Mouse (Mus musculus) urinary bladder, adult 18-20 months (tissue): ENCODE measurements around the gene Sestd1.

Source experiments
- DNase-seq, 2 experiments: peaks; one replicate each; pipeline ENCODE4 v3.0.0; 2022; ENCODE audit warnings: low spot score in 2 of 2, mixed read lengths in 2 of 2

Gene Sestd1

GRCm38 (mm10) chr2:77212885-77213284 lies 67.5 kb downstream of the Sestd1 start:
- DNase-seq: no peak

DNA sequence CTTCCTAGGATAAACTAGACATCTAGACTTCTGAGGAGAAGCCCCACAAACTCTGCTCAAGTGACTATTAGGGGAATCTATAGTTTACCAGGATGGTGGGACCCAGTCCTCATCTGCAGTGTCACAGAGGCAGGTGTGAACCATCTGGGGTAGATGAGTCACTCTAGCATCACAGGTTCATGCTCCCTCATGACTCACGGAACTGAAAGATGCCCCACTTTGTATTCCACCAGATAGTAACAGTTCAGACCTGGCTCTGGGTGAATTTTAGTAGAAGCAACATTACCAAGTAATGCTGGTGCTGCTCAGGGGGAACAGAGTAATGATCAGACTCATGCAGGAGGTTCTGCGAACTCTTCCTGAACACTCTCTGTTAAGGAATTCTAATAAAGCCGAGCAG lies 73.4 kb downstream of the Sestd1 start:
- DNase-seq: no peak

- no peak for DNase-seq
Measured at GRCm38 (mm10) chr2:77203916-77204315, 76.5 kb downstream of the Sestd1 start.

- no peak for DNase-seq
Measured at GRCm38 (mm10) chr2:77201900-77202299, 78.5 kb downstream of the Sestd1 start.

GRCm38 (mm10) chr2:77200958-77201614 lies 79.3 kb downstream of the Sestd1 start:
- no peak for DNase-seq

GRCm38 (mm10) chr2:77200379-77200778 lies 80.0 kb downstream of the Sestd1 start:
- no peak for DNase-seq

DNA sequence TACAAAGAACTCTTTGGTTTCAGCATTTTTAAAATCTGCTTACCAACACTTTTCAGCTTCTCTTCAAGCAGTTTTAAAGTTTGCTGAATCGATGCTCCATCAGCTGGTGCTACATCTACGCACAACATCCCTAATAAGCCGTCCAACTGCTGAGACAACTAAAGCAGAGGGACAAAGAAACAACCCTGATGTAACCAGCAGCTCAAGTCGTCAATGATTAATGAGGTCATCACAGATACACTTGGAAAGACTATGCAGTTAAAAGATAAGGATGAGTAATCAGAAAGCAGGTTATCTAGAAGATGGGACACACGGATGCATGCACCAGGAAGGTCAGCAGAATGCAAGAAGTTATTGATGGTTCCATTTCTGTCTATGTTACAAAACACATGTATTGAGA lies 82.1 kb downstream of the Sestd1 start:
- no peak for DNase-seq

GRCm38 (mm10) chr2:77196819-77197218 lies 83.6 kb downstream of the Sestd1 start:
- DNase-seq: no peak

- DNase-seq: no peak
Measured at GRCm38 (mm10) chr2:77195056-77195455, 85.3 kb downstream of the Sestd1 start.

- DNase-seq: no peak
Measured at GRCm38 (mm10) chr2:77191811-77192210, 88.6 kb downstream of the Sestd1 start.

DNA sequence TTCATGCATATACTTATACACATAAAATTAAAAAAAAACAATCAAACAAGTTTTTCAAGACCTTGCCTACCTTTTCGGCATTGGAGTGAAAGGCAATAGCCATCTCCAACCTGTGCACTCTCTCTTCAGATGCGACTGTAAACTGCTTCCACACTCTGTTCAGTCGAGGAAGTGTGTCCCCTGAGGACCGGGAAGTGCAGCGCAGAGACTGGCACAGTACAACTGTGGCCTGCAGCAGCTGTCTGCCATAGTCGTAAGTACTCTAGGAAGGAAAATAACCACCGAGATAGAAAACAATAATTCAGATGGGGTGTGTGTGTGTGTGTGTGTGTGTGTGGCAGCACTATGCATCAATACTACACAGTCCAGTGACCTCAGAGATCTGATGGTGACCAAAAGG lies 89.5 kb downstream of the Sestd1 start:
- no peak for DNase-seq

DNA sequence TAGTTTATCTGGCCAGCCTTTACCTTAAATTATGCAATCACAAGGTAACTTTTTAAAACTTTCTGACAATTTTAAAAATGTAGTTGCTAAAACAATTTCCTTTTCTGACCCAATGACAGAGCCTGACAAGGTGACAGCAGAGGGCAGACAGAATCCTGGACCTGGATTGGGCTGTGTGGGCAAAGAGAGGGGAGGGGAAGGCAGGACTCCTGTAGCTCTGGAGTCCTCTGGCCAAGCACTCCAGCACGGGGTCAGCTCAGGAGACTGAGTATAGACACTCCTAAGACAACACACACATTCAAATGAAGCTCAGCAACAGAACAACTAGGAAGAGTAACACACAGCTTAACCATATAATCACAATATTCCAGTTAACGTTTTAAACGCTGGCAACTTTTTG lies 90.1 kb downstream of the Sestd1 start:
- no peak for DNase-seq

DNA sequence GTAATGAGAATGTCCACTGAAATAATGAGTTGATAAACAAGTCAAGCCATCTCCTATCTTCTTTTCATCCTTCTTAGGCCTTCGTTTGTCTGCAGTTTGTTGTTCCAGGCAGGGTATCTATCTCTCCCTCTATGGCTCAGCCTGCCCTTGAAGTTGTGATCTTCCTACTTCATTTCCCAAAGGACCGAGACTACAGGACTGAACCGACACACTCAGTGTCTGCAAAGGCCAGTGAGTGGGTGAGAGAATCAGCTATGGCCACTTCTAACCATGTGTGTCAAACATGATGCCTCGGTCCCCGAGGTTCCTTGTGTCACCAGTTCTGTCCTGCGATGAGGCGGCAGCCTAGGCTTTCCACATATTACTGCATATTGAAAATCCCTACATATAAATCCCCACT lies 90.7 kb downstream of the Sestd1 start:
- DNase-seq: no peak

DNA sequence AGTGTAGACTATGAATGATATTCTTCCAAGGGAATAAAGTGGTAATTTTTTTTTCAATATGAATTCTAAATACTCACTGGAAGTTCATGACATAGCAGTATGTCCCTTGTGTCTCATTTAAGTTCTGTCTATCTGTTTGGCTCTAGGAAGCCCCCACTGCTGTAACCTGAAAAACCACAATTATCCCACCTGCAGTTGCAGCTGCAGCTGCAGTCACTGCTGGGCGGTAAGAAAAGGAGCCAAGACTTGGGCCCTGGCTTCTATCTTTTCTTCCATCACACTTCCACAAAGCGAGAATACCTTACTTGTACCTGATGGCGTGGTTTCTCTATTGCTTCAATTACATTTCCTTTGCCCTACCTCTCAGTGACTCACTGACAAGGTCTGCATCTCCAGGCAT lies 92.9 kb downstream of the Sestd1 start:
- no peak for DNase-seq

- no peak for DNase-seq
Measured at GRCm38 (mm10) chr2:77186912-77187311, 93.5 kb downstream of the Sestd1 start.

DNA sequence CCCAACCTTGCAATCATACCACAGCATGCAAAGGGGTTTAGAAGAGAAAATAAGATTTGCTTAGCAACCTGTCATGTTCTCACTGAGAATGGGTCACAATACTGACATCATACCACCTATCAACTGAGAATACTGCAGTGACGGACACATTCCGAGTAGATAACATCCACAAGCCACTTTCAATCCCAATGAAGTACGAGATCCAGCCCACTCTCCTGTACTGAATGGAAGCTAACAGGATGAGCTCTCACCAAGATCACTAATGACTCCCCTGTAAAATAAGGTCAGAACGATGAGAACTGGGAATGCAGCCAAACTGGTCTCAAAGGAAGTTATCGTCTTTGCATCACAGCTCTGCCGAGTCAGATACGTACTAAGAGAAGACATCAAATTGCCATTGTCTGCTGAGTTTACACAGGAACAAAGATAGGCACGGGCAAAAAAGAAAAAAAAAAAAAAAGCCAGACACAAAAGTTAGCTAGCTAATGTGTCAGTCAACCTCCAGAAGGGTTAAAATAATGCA lies 96.3 kb downstream of the Sestd1 start:
- no peak for DNase-seq

GRCm38 (mm10) chr2:77183646-77184045 lies 96.7 kb downstream of the Sestd1 start:
- DNase-seq: no peak

DNA sequence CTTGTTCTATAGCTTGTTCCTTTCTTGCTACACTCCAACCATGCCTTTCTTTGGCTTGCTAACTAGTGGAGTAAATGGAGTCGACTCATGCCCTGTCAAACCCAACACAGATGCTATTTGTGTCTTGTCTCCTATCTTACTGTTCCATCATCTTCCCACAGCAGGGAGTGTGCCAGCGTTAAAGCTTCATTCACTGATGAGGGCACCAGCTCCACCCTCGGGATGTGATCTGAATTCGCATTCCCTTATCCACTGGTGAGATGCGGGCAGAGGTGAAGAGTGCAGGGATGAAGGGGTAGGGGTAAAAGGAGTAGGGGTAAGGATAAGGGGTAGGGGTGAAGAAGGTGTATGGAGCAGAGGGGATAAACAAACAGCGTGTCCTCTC lies 97.4 kb downstream of the Sestd1 start:
- DNase-seq: no peak

DNA sequence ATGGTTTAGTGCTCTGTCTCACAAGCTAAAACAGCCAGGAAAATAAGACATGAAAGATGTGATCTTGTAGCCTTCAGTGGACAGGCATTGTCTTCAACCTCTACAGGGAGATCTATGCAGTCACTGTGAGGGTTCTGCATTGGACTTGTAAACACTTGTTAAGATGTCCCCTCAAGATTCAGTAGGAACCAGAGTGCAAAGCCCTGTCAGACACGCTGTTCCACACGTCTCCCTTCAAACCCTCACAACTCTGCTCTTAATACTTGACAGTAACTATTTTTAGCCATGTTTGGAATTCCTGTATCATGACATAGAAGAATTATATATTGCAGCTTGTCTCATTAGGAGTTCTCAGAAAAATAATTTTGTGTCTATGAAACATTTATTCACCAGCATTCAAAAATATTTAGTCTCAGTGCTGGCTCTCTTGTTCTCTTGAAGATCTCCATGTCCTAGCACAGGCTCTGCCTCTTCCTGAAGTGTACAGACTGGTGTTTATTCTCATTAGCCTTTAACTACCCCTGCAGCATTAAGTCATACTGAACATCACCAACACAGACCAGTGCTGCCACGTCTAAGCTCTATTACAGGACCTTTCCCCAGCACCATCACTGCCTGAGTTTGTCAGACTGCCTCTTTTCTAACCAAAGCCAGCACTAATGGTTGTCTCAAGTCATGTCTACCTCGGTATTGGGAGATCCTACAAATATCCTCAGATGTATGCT lies 98.0 kb downstream of the Sestd1 start:
- DNase-seq: no peak

GRCm38 (mm10) chr2:77177472-77177871 lies 102.9 kb downstream of the Sestd1 start:
- no peak for DNase-seq

DNA sequence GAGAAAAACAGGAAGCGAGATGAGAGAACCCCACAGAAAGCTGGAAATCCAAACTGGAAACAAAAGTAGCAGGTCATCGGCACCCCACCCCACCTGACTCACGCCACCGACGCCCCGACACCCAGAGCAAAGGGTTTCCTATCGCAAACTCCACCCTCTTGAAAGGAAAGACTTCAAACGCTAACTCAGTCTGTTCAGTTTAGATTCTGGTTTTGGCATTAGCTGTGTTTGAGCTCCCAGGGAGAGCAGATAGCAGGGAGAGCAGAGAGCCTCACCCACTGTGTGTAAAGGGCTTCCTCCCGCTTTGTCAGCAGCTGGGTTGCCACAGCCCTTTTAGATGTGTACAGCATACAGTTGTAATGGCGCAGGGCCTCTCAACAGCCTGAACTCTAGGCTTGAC lies 104.0 kb downstream of the Sestd1 start:
- no peak for DNase-seq

DNA sequence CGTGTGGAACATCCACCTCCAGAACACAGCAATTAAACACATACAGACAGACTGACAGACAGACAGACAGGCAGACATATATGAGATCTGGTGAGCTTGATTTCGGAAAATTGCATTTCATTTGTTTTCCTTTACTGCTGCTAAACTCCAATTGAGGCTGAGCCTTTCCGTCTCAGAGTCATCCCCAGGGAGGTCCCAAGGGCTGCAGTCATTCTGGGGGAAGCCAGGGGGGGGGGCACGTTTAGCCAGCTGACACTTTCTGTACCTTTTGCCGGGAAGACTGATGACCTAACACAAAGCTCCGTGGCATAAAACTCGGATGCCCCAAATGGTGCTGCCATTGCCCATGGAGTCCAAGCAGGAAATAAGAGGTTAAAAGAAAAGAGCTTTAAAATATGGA lies 105.0 kb downstream of the Sestd1 start:
- DNase-seq: no peak

DNA sequence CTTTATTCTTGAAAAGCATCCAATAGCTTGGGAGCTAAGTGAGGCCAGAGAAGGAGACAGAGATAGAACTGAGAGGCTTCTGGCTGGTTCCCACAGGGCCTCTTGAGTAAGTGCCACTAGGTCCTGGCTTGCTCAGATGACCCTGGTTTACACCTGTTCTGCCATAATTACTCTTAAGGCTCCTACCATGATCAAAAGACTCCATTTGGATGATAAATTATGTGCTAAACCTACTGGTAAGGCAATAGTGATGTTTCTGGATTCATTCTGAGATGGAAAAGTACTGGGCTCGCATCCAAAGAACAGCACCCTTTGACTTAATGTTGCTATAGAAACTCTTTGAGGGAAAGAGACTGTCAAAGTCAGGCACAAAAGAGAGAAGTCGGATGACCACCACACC lies 106.1 kb downstream of the Sestd1 start:
- no peak for DNase-seq
